Mouse (Mus musculus): ENCODE data around the gene Rab14.

DNA sequence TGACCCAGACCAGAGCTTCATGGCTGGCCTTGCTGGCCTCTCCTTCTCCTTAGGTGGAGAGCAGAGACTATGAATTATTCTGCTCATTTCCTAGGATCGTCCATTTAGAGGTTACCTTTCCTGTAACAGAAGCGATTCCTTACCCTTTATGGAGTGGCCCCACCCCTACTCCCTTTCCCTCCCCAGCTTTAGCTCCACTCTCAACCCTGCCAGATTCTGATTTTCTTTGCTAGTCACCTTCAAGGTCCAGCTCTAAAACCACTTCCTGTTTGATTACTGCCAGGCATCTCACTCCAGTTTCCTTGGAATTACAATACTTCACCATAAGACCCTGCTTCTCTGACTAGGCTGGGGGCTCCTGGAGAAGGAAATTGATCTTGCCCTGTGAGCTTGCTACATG is 15.8 kb upstream of the Rab14 start:
- no peak for TF ChIP-seq EP300 (IDR thresholded peaks at IDR 0.05; ENCODE audit: low read depth)
- no peak for TF ChIP-seq CTCF (IDR thresholded peaks at IDR 0.05; ENCODE audit: low read depth)

Data from liver, postnatal 0 days (tissue).